Mouse (Mus musculus) liver, adult 2 months (tissue): ENCODE results near the gene Rassf5.

ENCODE experiments used
- CTCF ChIP-seq: fragments of 200-500 bp; IDR thresholded peaks from 2 replicates; pipeline ENCODE4 v1.5.1; 2011; ENCODE audit warnings: low read depth, low read length, control low read depth
- POLR2A ChIP-seq: fragments of 200-500 bp; IDR thresholded peaks from 2 replicates; pipeline ENCODE4 v1.6.1; 2011; ENCODE audit warnings: low read length, control low read depth; ENCODE audit not compliant: insufficient read depth; ENCODE audit errors: extremely low read depth

GRCm38 (mm10) chr1:131195653-131196052, 49.4 kb downstream of the Rassf5 start:
- TF ChIP-seq CTCF (no peak), POLR2A (no peak)
